Mouse (Mus musculus): ENCODE measurements around the gene Fcrl6. TPM values are rescaled to one million over a fixed set of nuclear protein-coding genes. Genes with fewer than 3 reads are reported as not detected.

Fcrl6 gene
- total RNA-seq, 1 experiment: not detected

DNA sequence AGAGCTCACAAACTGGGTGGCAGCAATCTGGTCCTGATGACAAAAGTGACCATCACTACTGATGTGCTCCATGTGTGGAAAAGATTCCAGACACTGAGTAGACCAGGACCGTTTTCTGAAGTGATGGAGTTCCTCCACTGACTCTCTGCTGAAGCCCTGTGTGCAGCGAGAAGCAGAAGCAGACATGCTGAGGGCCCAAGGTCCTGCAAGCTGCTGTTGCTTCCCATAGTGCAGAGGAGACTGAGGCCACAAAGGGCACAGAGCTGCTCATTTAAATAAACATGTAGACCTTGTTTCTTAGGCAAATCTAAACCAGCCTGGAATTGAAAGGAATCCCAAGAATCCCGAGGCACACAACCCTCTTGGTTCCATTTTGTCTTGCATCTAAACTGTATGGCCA lies 9.0 kb downstream of the Fcrl6 start:
- Histone ChIP-seq H3K9me3 (ENCODE audit: control insufficient read depth, insufficient read depth, low read depth, low read length) (no peaks in the 10 kb centered on the region), H3K9ac (ENCODE audit: insufficient read depth, low read depth, low read length, poor library complexity, severe bottlenecking) (no peak overlapping the region), H3K4me1 (ENCODE audit: control insufficient read depth in 2 of 2, insufficient read depth in 2 of 2, low read length in 2 of 2, poor library complexity in 1 of 2) (no peaks in the 10 kb centered on the region), H3K27ac (ENCODE audit: insufficient read depth, low read depth, low read length, poor library complexity, severe bottlenecking) (no peak overlapping the region), H3K4me3 (ENCODE audit: insufficient read depth in 1 of 2, low read depth in 1 of 2, low read length in 2 of 2, poor library complexity in 1 of 2, severe bottlenecking in 1 of 2) (no peak overlapping the region), H3K36me3 (ENCODE audit: control insufficient read depth, insufficient read depth, low read length, poor library complexity, severe bottlenecking) (no peaks in the 10 kb centered on the region)
- in situ Hi-C loops (cut with MboI; ENCODE audit: low sequenced_read_pairs in 2 of 2, unreplicated experiment in 2 of 2): no loop called here
- no peak for DNase-seq (ENCODE audit: low read depth, low spot score)
- TF ChIP-seq CHD2 (IDR thresholded peaks at IDR 0.05; ENCODE audit: low read depth, low read length): no peak
- no peak for TF ChIP-seq MAFK (IDR thresholded peaks at IDR 0.05; ENCODE audit: insufficient read depth, low read depth, low read length)
- no peak for TF ChIP-seq HCFC1 (IDR thresholded peaks at IDR 0.05; ENCODE audit: borderline replicate concordance, insufficient read depth, low read length)
- no peak for TF ChIP-seq ZC3H11A (IDR thresholded peaks at IDR 0.05; ENCODE audit: borderline replicate concordance, low read depth, low read length)
- no peak for TF ChIP-seq ZNF384 (IDR thresholded peaks at IDR 0.05; ENCODE audit: low read depth, low read length)

DNA sequence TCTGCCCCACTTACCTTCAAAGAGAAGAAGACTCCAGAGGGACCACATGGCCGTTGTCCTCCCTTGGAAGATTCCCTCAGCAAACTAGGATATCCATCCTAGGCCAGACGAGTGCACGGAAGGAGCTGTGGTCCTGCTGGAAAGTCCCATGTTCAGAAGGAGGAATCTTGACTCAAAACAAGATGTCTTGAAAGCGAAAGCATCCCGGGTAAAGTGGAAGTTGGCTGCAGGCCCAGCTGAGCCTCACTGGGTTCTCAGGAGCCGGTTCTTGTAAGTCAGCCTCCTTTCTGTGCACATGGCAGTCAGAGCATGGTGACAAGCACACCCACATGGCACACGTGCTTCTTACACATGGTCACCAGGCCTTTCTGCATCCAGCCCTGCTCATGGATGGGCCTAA lies 12.0 kb downstream of the Fcrl6 start, which contains the start of gene Slamf8:
TSS of gene Slamf8 (minus strand) at position 184 of the 400 bp plus-strand sequence.
- H3K9me3 ChIP-seq (ENCODE audit: control insufficient read depth, insufficient read depth, low read depth, low read length): no peaks in the 10 kb centered on the region
- TF ChIP-seq HCFC1 (IDR thresholded peaks at IDR 0.05; ENCODE audit: borderline replicate concordance, insufficient read depth, low read length): no peak
- TF ChIP-seq CHD2 (IDR thresholded peaks at IDR 0.05; ENCODE audit: low read depth, low read length): no peak
- TF ChIP-seq ZNF384 (IDR thresholded peaks at IDR 0.05; ENCODE audit: low read depth, low read length): no peak
- TF ChIP-seq MAFK (IDR thresholded peaks at IDR 0.05; ENCODE audit: insufficient read depth, low read depth, low read length): no peak
- no peak for TF ChIP-seq ZC3H11A (IDR thresholded peaks at IDR 0.05; ENCODE audit: borderline replicate concordance, low read depth, low read length)
- no peaks in the 10 kb centered on the region for H3K36me3 ChIP-seq (ENCODE audit: control insufficient read depth, insufficient read depth, low read length, poor library complexity, severe bottlenecking)
- no peak for DNase-seq (ENCODE audit: low read depth, low spot score)
- no peak within 1 kb of the TSS for H3K4me3 ChIP-seq (ENCODE audit: insufficient read depth in 1 of 2, low read depth in 1 of 2, low read length in 2 of 2, poor library complexity in 1 of 2, severe bottlenecking in 1 of 2)
- no peaks in the 10 kb centered on the region for H3K4me1 ChIP-seq (ENCODE audit: control insufficient read depth in 2 of 2, insufficient read depth in 2 of 2, low read length in 2 of 2, poor library complexity in 1 of 2)
- H3K9ac ChIP-seq (ENCODE audit: insufficient read depth, low read depth, low read length, poor library complexity, severe bottlenecking): no peak within 1 kb of the TSS
- in situ Hi-C loops (cut with MboI; ENCODE audit: low sequenced_read_pairs in 2 of 2, unreplicated experiment in 2 of 2): no loop called here
- H3K27ac ChIP-seq (ENCODE audit: insufficient read depth, low read depth, low read length, poor library complexity, severe bottlenecking): no peak within 1 kb of the TSS

DNA sequence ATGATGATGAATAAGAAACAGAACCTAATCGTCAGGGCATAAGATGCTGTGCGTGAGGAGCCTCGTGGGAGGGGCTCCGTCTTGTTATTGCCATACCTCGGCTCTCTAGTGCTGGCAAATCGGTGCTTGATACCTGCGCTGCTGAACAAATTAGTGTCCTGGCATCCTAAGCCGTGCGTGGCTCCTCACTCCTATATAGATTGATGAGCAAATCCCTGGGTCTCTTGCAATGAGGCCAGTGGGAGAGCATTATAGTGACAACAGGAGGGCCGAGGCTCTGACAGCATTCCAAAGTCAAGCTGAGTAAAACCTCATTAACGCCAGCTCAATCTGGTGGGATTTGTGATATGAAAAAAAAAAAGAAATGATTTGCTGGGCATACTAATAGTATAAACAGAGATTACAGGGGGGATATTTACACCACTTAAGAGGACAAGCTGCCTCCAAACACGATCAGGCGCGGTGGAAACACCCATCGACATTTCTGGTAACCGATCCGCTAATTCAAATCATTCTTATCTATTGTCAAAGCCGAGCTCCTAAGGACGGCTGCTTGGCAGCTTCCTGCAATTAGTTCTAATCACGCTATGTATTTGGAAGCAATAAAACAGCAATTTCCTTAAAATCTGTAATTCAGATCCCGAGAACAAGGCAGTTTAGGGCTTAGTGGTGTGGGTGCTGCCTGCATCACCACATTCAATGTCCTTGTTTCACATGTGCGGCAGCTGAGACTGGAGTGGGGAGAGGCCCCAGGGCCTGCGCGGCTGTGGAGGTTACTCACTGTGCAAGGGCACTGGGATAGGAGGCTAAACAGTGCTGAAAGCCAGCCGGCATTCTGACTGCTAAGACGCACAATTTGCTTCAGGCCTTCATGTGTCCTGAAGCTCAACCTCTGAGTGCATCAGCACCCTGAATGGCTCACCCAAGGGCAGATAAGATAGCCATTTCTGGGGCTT lies 16.5 kb downstream of the Fcrl6 start:
- H3K36me3 ChIP-seq (ENCODE audit: control insufficient read depth, insufficient read depth, low read length, poor library complexity, severe bottlenecking): no peaks in the 10 kb centered on the region
- H3K4me3 ChIP-seq (ENCODE audit: insufficient read depth in 1 of 2, low read depth in 1 of 2, low read length in 2 of 2, poor library complexity in 1 of 2, severe bottlenecking in 1 of 2): no peak overlapping the region
- TF ChIP-seq HCFC1 (IDR thresholded peaks at IDR 0.05; ENCODE audit: borderline replicate concordance, insufficient read depth, low read length): no peak
- TF ChIP-seq ZNF384 (IDR thresholded peaks at IDR 0.05; ENCODE audit: low read depth, low read length): no peak
- TF ChIP-seq ZC3H11A (IDR thresholded peaks at IDR 0.05; ENCODE audit: borderline replicate concordance, low read depth, low read length): no peak
- TF ChIP-seq MAFK (IDR thresholded peaks at IDR 0.05; ENCODE audit: insufficient read depth, low read depth, low read length): no peak
- TF ChIP-seq CHD2 (IDR thresholded peaks at IDR 0.05; ENCODE audit: low read depth, low read length): no peak
- no peak for DNase-seq (ENCODE audit: low read depth, low spot score)
- no peaks in the 10 kb centered on the region for H3K9me3 ChIP-seq (ENCODE audit: control insufficient read depth, insufficient read depth, low read depth, low read length)
- no peaks in the 10 kb centered on the region for H3K4me1 ChIP-seq (ENCODE audit: control insufficient read depth in 2 of 2, insufficient read depth in 2 of 2, low read length in 2 of 2, poor library complexity in 1 of 2)
- no peak overlapping the region for H3K27ac ChIP-seq (ENCODE audit: insufficient read depth, low read depth, low read length, poor library complexity, severe bottlenecking)
- no peak overlapping the region for H3K9ac ChIP-seq (ENCODE audit: insufficient read depth, low read depth, low read length, poor library complexity, severe bottlenecking)
- in situ Hi-C loops (cut with MboI; ENCODE audit: low sequenced_read_pairs in 2 of 2, unreplicated experiment in 2 of 2): no loop called here

DNA sequence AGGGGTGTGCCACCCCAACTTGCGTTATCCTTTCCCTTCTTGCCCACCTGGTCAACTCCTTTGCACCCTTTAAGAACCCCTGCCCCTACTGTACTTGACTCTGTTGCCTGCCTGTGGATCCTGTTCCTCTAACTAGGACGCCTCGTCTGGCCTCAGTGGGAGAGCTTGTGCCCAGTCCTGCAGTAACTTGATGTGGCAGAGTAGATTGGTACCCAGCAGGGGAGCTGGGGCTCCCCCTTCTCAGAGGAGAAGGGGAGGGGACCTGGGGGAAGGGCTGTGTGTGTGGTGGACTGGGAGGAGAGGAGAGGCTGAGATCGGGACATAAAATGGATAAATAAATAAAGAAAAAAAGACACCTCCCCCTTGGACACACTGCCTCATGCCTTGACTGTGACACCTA lies 17.3 kb downstream of the Fcrl6 start:
- Histone ChIP-seq H3K9ac (ENCODE audit: insufficient read depth, low read depth, low read length, poor library complexity, severe bottlenecking) (no peak overlapping the region), H3K36me3 (ENCODE audit: control insufficient read depth, insufficient read depth, low read length, poor library complexity, severe bottlenecking) (no peaks in the 10 kb centered on the region), H3K27ac (ENCODE audit: insufficient read depth, low read depth, low read length, poor library complexity, severe bottlenecking) (no peak overlapping the region), H3K9me3 (ENCODE audit: control insufficient read depth, insufficient read depth, low read depth, low read length) (no peaks in the 10 kb centered on the region), H3K4me1 (ENCODE audit: control insufficient read depth in 2 of 2, insufficient read depth in 2 of 2, low read length in 2 of 2, poor library complexity in 1 of 2) (no peaks in the 10 kb centered on the region), H3K4me3 (ENCODE audit: insufficient read depth in 1 of 2, low read depth in 1 of 2, low read length in 2 of 2, poor library complexity in 1 of 2, severe bottlenecking in 1 of 2) (no peak overlapping the region)
- in situ Hi-C loops (cut with MboI; ENCODE audit: low sequenced_read_pairs in 2 of 2, unreplicated experiment in 2 of 2): no loop called here
- TF ChIP-seq MAFK (IDR thresholded peaks at IDR 0.05; ENCODE audit: insufficient read depth, low read depth, low read length): no peak
- TF ChIP-seq ZC3H11A (IDR thresholded peaks at IDR 0.05; ENCODE audit: borderline replicate concordance, low read depth, low read length): no peak
- TF ChIP-seq HCFC1 (IDR thresholded peaks at IDR 0.05; ENCODE audit: borderline replicate concordance, insufficient read depth, low read length): no peak
- no peak for TF ChIP-seq ZNF384 (IDR thresholded peaks at IDR 0.05; ENCODE audit: low read depth, low read length)
- no peak for TF ChIP-seq CHD2 (IDR thresholded peaks at IDR 0.05; ENCODE audit: low read depth, low read length)
- no peak for DNase-seq (ENCODE audit: low read depth, low spot score)

Measured in ES-E14 (cell line).